In the genomic region with DNA sequence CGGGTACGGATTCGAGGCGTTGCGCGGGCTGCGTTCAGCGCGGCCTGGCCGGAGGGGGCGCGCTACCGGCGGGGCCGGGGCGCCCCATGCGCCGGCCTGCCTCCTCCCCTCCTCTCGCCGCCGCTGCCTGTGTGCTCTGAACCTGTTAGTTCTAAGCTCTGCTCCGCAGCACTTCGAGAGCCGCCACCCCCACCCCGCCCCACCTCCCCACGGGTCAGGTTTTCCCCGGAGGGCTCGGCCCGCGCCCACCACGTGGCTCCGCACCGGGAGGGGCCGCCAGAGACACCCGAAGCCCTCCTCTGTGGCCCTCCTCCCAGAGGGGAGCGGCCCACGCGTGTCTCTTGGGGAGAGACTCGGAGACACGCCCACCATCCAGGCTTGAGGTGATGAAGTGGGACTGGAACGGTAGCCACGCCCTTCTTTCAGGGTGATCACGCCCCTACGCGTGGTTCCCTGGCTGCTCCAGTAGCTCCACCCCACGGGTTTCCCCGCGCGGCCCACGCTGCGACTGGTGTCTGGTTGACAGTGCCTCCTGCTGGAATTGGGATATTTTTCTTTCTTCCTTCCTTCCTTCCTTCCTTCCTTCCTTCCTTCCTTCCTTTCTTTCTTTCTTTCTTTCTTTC, we compare ENCODE assay signal across 9 mouse cellular contexts. TPM values are rescaled to one million over a fixed set of nuclear protein-coding genes. Genes with fewer than 3 reads are reported as not detected.
DNase-seq lines count a peak whose midpoint lies in the region; ATAC-seq and TF ChIP-seq lines count a peak whose summit lies in the region.
"Had no signal": no experiment of that assay in that cellular context is flagged by ENCODE, and none has a peak within 500 bp of the region (broad histone marks: within the 10 kb centered on the region; RNA-seq: fewer than 3 reads in every experiment).

A gene (minus strand): TSS at position 332 of the 623 bp plus-strand sequence.

- peak within 1 kb of the TSS; percentile 60 for H3K4me2 ChIP-seq in heart, embryonic 12.5 days
- peak within 1 kb of the TSS; percentile 71 for H3K4me2 ChIP-seq in liver, embryonic 13.5 days
- peak within 1 kb of the TSS; percentile 49 for H3K4me2 ChIP-seq in stomach, postnatal 0 days (replicated peaks; ENCODE audit: low read depth)

- peak within 1 kb of the TSS; percentile 56 for H3K4me3 ChIP-seq in gastrocnemius, adult 2 months
- peak within 1 kb of the TSS; percentile 32 for H3K4me3 ChIP-seq in heart, embryonic 12.5 days
- peak within 1 kb of the TSS; percentile 49 for H3K4me3 ChIP-seq in liver, embryonic 13.5 days (replicated peaks)
- H3K4me3 ChIP-seq in stomach, postnatal 0 days (ENCODE audit: low read depth, low read length), result peak within 1 kb of the TSS; percentile 24

- no peaks in the 10 kb centered on the region for H3K36me3 ChIP-seq in heart, embryonic 12.5 days
- no peaks in the 10 kb centered on the region for H3K36me3 ChIP-seq in liver, embryonic 13.5 days
- H3K36me3 ChIP-seq in stomach, postnatal 0 days (ENCODE audit: control insufficient read depth, insufficient read depth, low read length), result no peaks in the 10 kb centered on the region

- TF ChIP-seq EP300 in stomach, postnatal 0 days (optimal IDR thresholded peaks at IDR 0.05), result no peak

- no peak; the same call in 1 of the 2 replicates for TF ChIP-seq CTCF in gastrocnemius, adult 2 months (IDR thresholded peaks at IDR 0.05)
- peak; percentile 53 for TF ChIP-seq CTCF in stomach, postnatal 0 days (IDR thresholded peaks at IDR 0.05; ENCODE audit: low read depth)

- no peaks in the 10 kb centered on the region for H3K9me3 ChIP-seq in heart, embryonic 12.5 days (replicated peaks)
- H3K9me3 ChIP-seq in liver, embryonic 13.5 days (replicated peaks), result no peaks in the 10 kb centered on the region
- no peaks in the 10 kb centered on the region for H3K9me3 ChIP-seq in stomach, postnatal 0 days (ENCODE audit: control insufficient read depth, low read length)

- peak; percentile 48 for ATAC-seq in common myeloid progenitor, adult 5-6 weeks (replicated peaks; ENCODE audit: low read depth, poor library complexity, severe bottlenecking)
- peak; percentile 54 for ATAC-seq in heart, embryonic 12.5 days (ENCODE audit: insufficient number of reproducible peaks, low FRiP score)
- peak; percentile 52 for ATAC-seq in liver, embryonic 13.5 days (ENCODE audit: low read depth)
- ATAC-seq in stomach, postnatal 0 days (ENCODE audit: low FRiP score, low TSS enrichment), result peak; percentile 36; the same call in 1 of the 2 replicates
- ATAC-seq: Patski had no signal

- peak; percentile 42 for DNase-seq in gastrocnemius, adult 2 months
- DNase-seq in gastrocnemius, postnatal 36 days, result no peak
- peak; percentile 32 to 68 for DNase-seq in kidney, postnatal 36 days
- DNase-seq in liver, embryonic 13.5 days, result peak; percentile 55
- peak; percentile 73 to 88 for DNase-seq in natural killer cell, adult 2 months (ENCODE audit: low spot score in 2 of 2)
- peak; percentile 73 for DNase-seq in stomach, postnatal 0 days (ENCODE audit: low spot score)

- intact Hi-C loops in gastrocnemius, adult 2 months (cut with DNase I), result loop anchor here (2.0 kb wide), 1 partner anchor 15 kb away; no protein-coding TSS in a partner anchor
- intact Hi-C loops in gastrocnemius, postnatal 36 days (cut with DNase I), result loop anchor here (2.0 to 10.0 kb wide), 4 partner anchors 15 to 318 kb away; a partner anchor contains a TSS

- H3K9ac ChIP-seq in heart, embryonic 12.5 days, result no peak within 1 kb of the TSS
- peak within 1 kb of the TSS; percentile 26; the same call in 1 of the 2 replicates for H3K9ac ChIP-seq in liver, embryonic 13.5 days
- no peak within 1 kb of the TSS for H3K9ac ChIP-seq in stomach, postnatal 0 days (ENCODE audit: low read length)

- no peak within 1 kb of the TSS for H3K27ac ChIP-seq in gastrocnemius, adult 2 months
- no peak within 1 kb of the TSS for H3K27ac ChIP-seq in heart, embryonic 12.5 days (ENCODE audit: poor library complexity, severe bottlenecking)
- H3K27ac ChIP-seq in liver, embryonic 13.5 days, result no peak within 1 kb of the TSS
- no peak within 1 kb of the TSS for H3K27ac ChIP-seq in stomach, postnatal 0 days (replicated peaks)

- H3K4me1 ChIP-seq in heart, embryonic 12.5 days (replicated peaks), result peaks cover 18% of the 10 kb centered on the region
- peaks cover 32% of the 10 kb centered on the region for H3K4me1 ChIP-seq in liver, embryonic 13.5 days (replicated peaks)
- 0 out of 2 replicates have a peak, but pooled peaks cover 6% of the 10 kb centered on the region for H3K4me1 ChIP-seq in stomach, postnatal 0 days (replicated peaks; ENCODE audit: control insufficient read depth, insufficient read depth)

- 2% methylated on average over 49 of the region's 51 CpGs for WGBS in heart, embryonic 12.5 days
- under 1% methylated on average over 50 of the region's 51 CpGs for WGBS in liver, embryonic 13.5 days (ENCODE audit: insufficient replicate concordance)
- under 1% methylated on average over 42 of the region's 51 CpGs for WGBS in stomach, postnatal 0 days

- peaks cover 76% of the 10 kb centered on the region for H3K27me3 ChIP-seq in heart, embryonic 12.5 days (replicated peaks)
- H3K27me3 ChIP-seq in liver, embryonic 13.5 days, result peaks cover 88% of the 10 kb centered on the region
- H3K27me3 ChIP-seq in stomach, postnatal 0 days (ENCODE audit: control insufficient read depth, insufficient read depth, low read length), result peaks cover 4% of the 10 kb centered on the region; the same call in 1 of the 2 replicates

RNA-seq across cellular contexts. Expression of the gene that starts here (rescaled TPM):
- not detected for total RNA-seq in gastrocnemius, adult 2 months (2021)
- not detected for total RNA-seq in gastrocnemius, postnatal 36 days (2021)
- not detected in 2 replicates for total RNA-seq in common myeloid progenitor, adult 5-6 weeks (2017)
- not detected in 2 replicates for polyA plus RNA-seq in heart, embryonic 12.5 days (2016; fragmentation: Nextera tagmentation; extraction: Ambion mirVana)
- polyA plus RNA-seq in liver, embryonic 13.5 days (2015; fragmentation: Nextera tagmentation; extraction: Ambion mirVana), result not detected in 2 replicates
- 0.06 TPM in 2 replicates for polyA plus RNA-seq in stomach, postnatal 0 days (2015; fragmentation: Nextera tagmentation; extraction: Ambion mirVana)

Comparison
In these comparisons a context has a peak if more than half of its experiments do, and no peak if none do; other contexts are left out.
1. Peak in DNase-seq and H3K4me3 ChIP-seq in gastrocnemius, adult 2 months; RNA of the gene not detected or under 1 TPM.
2. Peak in ATAC-seq in common myeloid progenitor, adult 5-6 weeks; RNA of the gene not detected or under 1 TPM.
3. Peak in ATAC-seq, H3K4me3 ChIP-seq and H3K4me2 ChIP-seq in heart, embryonic 12.5 days; RNA of the gene not detected or under 1 TPM.
4. Peak in DNase-seq, ATAC-seq, H3K4me3 ChIP-seq, H3K9ac ChIP-seq and H3K4me2 ChIP-seq in liver, embryonic 13.5 days; RNA of the gene not detected or under 1 TPM.
5. Peak in DNase-seq, ATAC-seq, H3K4me3 ChIP-seq and H3K4me2 ChIP-seq in stomach, postnatal 0 days; RNA of the gene not detected or under 1 TPM.
6. DNase-seq: peak in kidney, postnatal 36 days (2 of 2) and natural killer cell, adult 2 months (2 of 2); none in gastrocnemius, postnatal 36 days (0 of 2).
7. Peak in every context shown above with its lines, with median percentiles within 50 percentile points of each other: H3K4me3 ChIP-seq, ATAC-seq and H3K4me2 ChIP-seq.